Mouse (Mus musculus) brown adipose tissue, adult 24 weeks (tissue): Measurements from ENCODE around the gene Mpped2. TPM values are rescaled to one million over a fixed set of nuclear protein-coding genes. Genes with fewer than 3 reads are reported as not detected.

Experiments
- H3K27ac ChIP-seq: fragments of 200-500 bp; replicated peaks from 2 replicates; pipeline ENCODE4 v1.5.1; 2012; ENCODE audit warnings: low read depth, mild to moderate bottlenecking, low read length
- H3K4me1 ChIP-seq: fragments of 200-500 bp; 2 replicates; pipeline ENCODE4 v1.6.1; 2012; ENCODE audit warnings: low read length, mixed read lengths; ENCODE audit not compliant: control insufficient read depth, insufficient read depth, insufficient read length
- H3K4me3 ChIP-seq: fragments of 200-500 bp; 2 replicates; pipeline ENCODE4 v1.5.1; 2012; ENCODE audit warnings: low read depth, mild to moderate bottlenecking, low read length, moderate library complexity; ENCODE audit not compliant: insufficient read depth
- polyA plus RNA-seq: library from polyadenylated mRNA; stranded (reverse); fragments of >200 nt; gene quantifications from 2 replicates; pipeline ENCODE4 v1.2.4, GENCODE M21; 2012; ENCODE audit not compliant: missing spikeins, insufficient read depth, insufficient read length

Mpped2 gene
- polyA plus RNA-seq, 1 experiment: 3.0 TPM

- H3K4me1 ChIP-seq: no peaks in the 10 kb centered on the region
- no peak overlapping the region for H3K27ac ChIP-seq
- no peak overlapping the region for H3K4me3 ChIP-seq
Measured at GRCm38 (mm10) chr2:106746905-106747304, 53.8 kb downstream of the Mpped2 start.

GRCm38 (mm10) chr2:106747342-106747741, 54.3 kb downstream of the Mpped2 start:
- no peak overlapping the region for H3K4me3 ChIP-seq
- no peak overlapping the region for H3K27ac ChIP-seq
- no peaks in the 10 kb centered on the region for H3K4me1 ChIP-seq

- Histone ChIP-seq H3K27ac (no peak overlapping the region), H3K4me1 (no peaks in the 10 kb centered on the region), H3K4me3 (no peak overlapping the region)
Measured at GRCm38 (mm10) chr2:106750878-106751277, 57.8 kb downstream of the Mpped2 start.

GRCm38 (mm10) chr2:106753703-106754102, 60.6 kb downstream of the Mpped2 start:
- Histone ChIP-seq H3K27ac (no peak overlapping the region), H3K4me3 (no peak overlapping the region), H3K4me1 (no peaks in the 10 kb centered on the region)

- no peaks in the 10 kb centered on the region for H3K4me1 ChIP-seq
- no peak overlapping the region for H3K4me3 ChIP-seq
- no peak overlapping the region for H3K27ac ChIP-seq
Measured at GRCm38 (mm10) chr2:106754696-106755095, 61.6 kb downstream of the Mpped2 start.

GRCm38 (mm10) chr2:106756354-106757103, 63.5 kb downstream of the Mpped2 start:
- Histone ChIP-seq H3K27ac (no peak overlapping the region), H3K4me3 (no peak overlapping the region), H3K4me1 (no peaks in the 10 kb centered on the region)

GRCm38 (mm10) chr2:106762920-106763319, 69.9 kb downstream of the Mpped2 start:
- Histone ChIP-seq H3K27ac (no peak overlapping the region), H3K4me3 (no peak overlapping the region), H3K4me1 (no peaks in the 10 kb centered on the region)

GRCm38 (mm10) chr2:106769236-106769635, 76.2 kb downstream of the Mpped2 start:
- Histone ChIP-seq H3K4me1 (no peaks in the 10 kb centered on the region), H3K27ac (no peak overlapping the region), H3K4me3 (no peak overlapping the region)

GRCm38 (mm10) chr2:106772643-106773042, 79.6 kb downstream of the Mpped2 start:
- Histone ChIP-seq H3K4me1 (no peaks in the 10 kb centered on the region), H3K27ac (no peak overlapping the region), H3K4me3 (no peak overlapping the region)

GRCm38 (mm10) chr2:106774251-106775196, 81.5 kb downstream of the Mpped2 start:
- Histone ChIP-seq H3K27ac (no peak overlapping the region), H3K4me3 (no peak overlapping the region), H3K4me1 (no peaks in the 10 kb centered on the region)

GRCm38 (mm10) chr2:106775994-106776393, 82.9 kb downstream of the Mpped2 start:
- no peaks in the 10 kb centered on the region for H3K4me1 ChIP-seq
- H3K4me3 ChIP-seq: no peak overlapping the region
- H3K27ac ChIP-seq: no peak overlapping the region

- Histone ChIP-seq H3K4me1 (no peaks in the 10 kb centered on the region), H3K27ac (no peak overlapping the region), H3K4me3 (no peak overlapping the region)
Measured at GRCm38 (mm10) chr2:106778861-106779516, 85.9 kb downstream of the Mpped2 start.

GRCm38 (mm10) chr2:106781181-106782179, 88.4 kb downstream of the Mpped2 start:
- no peaks in the 10 kb centered on the region for H3K4me1 ChIP-seq
- H3K4me3 ChIP-seq: no peak overlapping the region

GRCm38 (mm10) chr2:106783311-106783710, 90.2 kb downstream of the Mpped2 start:
- H3K4me3 ChIP-seq: no peak overlapping the region
- H3K27ac ChIP-seq: no peak overlapping the region
- no peaks in the 10 kb centered on the region for H3K4me1 ChIP-seq

More at GRCm38 (mm10) chr2:106781181-106782179, 88.4 kb downstream of the Mpped2 start:
- H3K27ac ChIP-seq: no peak overlapping the region
